Mouse (Mus musculus) adrenal gland, postnatal 14 days (tissue): ENCODE measurements around the gene Gm11027. TPM values are rescaled to one million over a fixed set of nuclear protein-coding genes. Genes with fewer than 3 reads are reported as not detected.
"Not testable (repeated sequence)": the region's sequence is repeated elsewhere in the genome, so short reads cannot be mapped to it uniquely, and the experiment has no call there.

Source experiments
- DNase-seq: peaks from one replicate; pipeline ENCODE4 v3.0.0; 2021; ENCODE audit warnings: mixed read lengths
- long read RNA-seq, 2 experiments: library from polyadenylated mRNA; stranded (forward); transcript quantifications; one replicate each; pipeline ENCODE4 v2.0.0; 2021
- total RNA-seq: library from RNA; stranded (reverse); gene quantifications from 2 replicates; pipeline ENCODE4 v1.2.3, GENCODE M21; 2021

Gm11027 gene
- total RNA-seq = not detected in 2 replicates
- long read RNA-seq, experiment 1 = 0 reads
- long read RNA-seq, experiment 2 = 0 reads

GRCm38 (mm10) chr12:116275086-116275485 is at the start of gene Gm11027:
Gm11027 (plus strand) TSS chr12:116275386.
- not testable (repeated sequence) for DNase-seq

GRCm38 (mm10) chr12:116226289-116227057 is 48.7 kb upstream of the Gm11027 start:
- DNase-seq = no peak

GRCm38 (mm10) chr12:116229451-116229850 is 45.7 kb upstream of the Gm11027 start:
- DNase-seq = no peak

GRCm38 (mm10) chr12:116231612-116232011 is 43.6 kb upstream of the Gm11027 start:
- DNase-seq = peak; percentile 91

GRCm38 (mm10) chr12:116232061-116232460 is 43.1 kb upstream of the Gm11027 start:
- DNase-seq = no peak

- no peak for DNase-seq
These were observed 39.8 kb upstream of the Gm11027 start for GRCm38 (mm10) chr12:116235356-116235755.

GRCm38 (mm10) chr12:116236658-116237057 is 38.5 kb upstream of the Gm11027 start:
- DNase-seq = no peak

GRCm38 (mm10) chr12:116238370-116238769 is 36.8 kb upstream of the Gm11027 start:
- no peak for DNase-seq

- no peak for DNase-seq
These were observed 36.4 kb upstream of the Gm11027 start for GRCm38 (mm10) chr12:116238803-116239202.

GRCm38 (mm10) chr12:116244601-116245000 is 30.6 kb upstream of the Gm11027 start:
- no peak for DNase-seq

- no peak for DNase-seq
These were observed 20.5 kb upstream of the Gm11027 start for GRCm38 (mm10) chr12:116254652-116255051.

- no peak for DNase-seq
These were observed 19.6 kb upstream of the Gm11027 start for GRCm38 (mm10) chr12:116255636-116256035.

- DNase-seq = no peak
These were observed 16.9 kb upstream of the Gm11027 start for GRCm38 (mm10) chr12:116258321-116258720.

GRCm38 (mm10) chr12:116262555-116263341 is 12.4 kb upstream of the Gm11027 start, which contains the start of gene Wdr60:
Wdr60 (minus strand) TSS chr12:116263022.
- DNase-seq = peak; percentile 95

GRCm38 (mm10) chr12:116264756-116265155 is 10.4 kb upstream of the Gm11027 start:
- no peak for DNase-seq

- DNase-seq = no peak
These were observed 9.9 kb upstream of the Gm11027 start for GRCm38 (mm10) chr12:116265275-116265674.

- peak; percentile 21 for DNase-seq
These were observed 5.7 kb upstream of the Gm11027 start for GRCm38 (mm10) chr12:116269450-116269849.

- no peak for DNase-seq
These were observed 4.6 kb upstream of the Gm11027 start for GRCm38 (mm10) chr12:116270538-116270937.

GRCm38 (mm10) chr12:116271071-116271470 is 4.1 kb upstream of the Gm11027 start:
- no peak for DNase-seq

- no peak for DNase-seq
These were observed 1.5 kb upstream of the Gm11027 start for GRCm38 (mm10) chr12:116273733-116274132.

GRCm38 (mm10) chr12:116275631-116276030 is 445 bp downstream of the Gm11027 start:
- DNase-seq = no peak

- no peak for DNase-seq
These were observed 1.8 kb downstream of the Gm11027 start for GRCm38 (mm10) chr12:116276961-116277360.

GRCm38 (mm10) chr12:116278541-116278940 is 3.4 kb downstream of the Gm11027 start:
- peak; percentile 8 for DNase-seq
